Mouse (Mus musculus): ENCODE results near the gene Pik3r1.

Pik3r1 gene

GRCm38 (mm10) chr13:101702096-101702775 is 65.8 kb downstream of the Pik3r1 start:
- DNase-seq = peak; percentile 82

- peak; percentile 56 for DNase-seq
These were observed 66.4 kb downstream of the Pik3r1 start for GRCm38 (mm10) chr13:101701632-101702031.

GRCm38 (mm10) chr13:101699742-101700141 is 68.3 kb downstream of the Pik3r1 start:
- DNase-seq = peak; percentile 82

GRCm38 (mm10) chr13:101697966-101698365 is 70.1 kb downstream of the Pik3r1 start:
- DNase-seq = peak; percentile 95

GRCm38 (mm10) chr13:101697461-101697860 is 70.6 kb downstream of the Pik3r1 start:
- DNase-seq = peak; percentile 79

GRCm38 (mm10) chr13:101696827-101697226 is 71.2 kb downstream of the Pik3r1 start:
- DNase-seq = peak; percentile 94

- DNase-seq = peak; percentile 92
These were observed 71.7 kb downstream of the Pik3r1 start for GRCm38 (mm10) chr13:101696316-101696715.

GRCm38 (mm10) chr13:101695876-101696275 is 72.1 kb downstream of the Pik3r1 start:
- peak; percentile 96 for DNase-seq

- DNase-seq = peak; percentile 96
These were observed 73.3 kb downstream of the Pik3r1 start for GRCm38 (mm10) chr13:101694496-101695251.

- DNase-seq = peak; percentile 97
These were observed 74.0 kb downstream of the Pik3r1 start for GRCm38 (mm10) chr13:101693967-101694495.

GRCm38 (mm10) chr13:101692866-101693691 is 74.9 kb downstream of the Pik3r1 start:
- peak; percentile 74 for DNase-seq

GRCm38 (mm10) chr13:101692239-101692784 is 75.7 kb downstream of the Pik3r1 start:
- peak; percentile 91 for DNase-seq

GRCm38 (mm10) chr13:101691669-101692068 is 76.3 kb downstream of the Pik3r1 start:
- DNase-seq = peak; percentile 78

- peak; percentile 81 for DNase-seq
These were observed 76.9 kb downstream of the Pik3r1 start for GRCm38 (mm10) chr13:101690911-101691655.

GRCm38 (mm10) chr13:101690167-101690566 is 77.8 kb downstream of the Pik3r1 start:
- peak; percentile 95 for DNase-seq

GRCm38 (mm10) chr13:101686256-101686655 is 81.8 kb downstream of the Pik3r1 start:
- peak; percentile 75 for DNase-seq

- DNase-seq = peak; percentile 82
These were observed 83.3 kb downstream of the Pik3r1 start for GRCm38 (mm10) chr13:101684706-101685105.

GRCm38 (mm10) chr13:101682378-101682777 is 85.6 kb downstream of the Pik3r1 start:
- peak; percentile 37 for DNase-seq

- DNase-seq = peak; percentile 25
These were observed 87.9 kb downstream of the Pik3r1 start for GRCm38 (mm10) chr13:101680083-101680482.

GRCm38 (mm10) chr13:101678984-101679383 is 89.0 kb downstream of the Pik3r1 start:
- DNase-seq = peak; percentile 41

- peak; percentile 70 for DNase-seq
These were observed 90.0 kb downstream of the Pik3r1 start for GRCm38 (mm10) chr13:101678036-101678435.

GRCm38 (mm10) chr13:101673876-101674275 is 94.1 kb downstream of the Pik3r1 start:
- DNase-seq = no peak

Measured in heart, adult 11 months (tissue).